Mouse (Mus musculus) G1E (cell line): ENCODE data around the gene Gm19426. TPM values are rescaled to one million over a fixed set of nuclear protein-coding genes. Genes with fewer than 3 reads are reported as not detected.

Experiments
- ATAC-seq: 2 replicates; pipeline ENCODE4 v1.8.0; 2016; ENCODE audit warnings: mild to moderate bottlenecking; ENCODE audit not compliant: insufficient number of reproducible peaks, poor library complexity, low FRiP score, severe bottlenecking; ENCODE audit errors: extremely low read depth
- DNase-seq: peaks from one replicate; pipeline ENCODE4 v3.0.0; 2012; ENCODE audit warnings: low spot score
- H3K27me3 ChIP-seq: 2 replicates; pipeline ENCODE4 v1.6.1; 2012; ENCODE audit warnings: mild to moderate bottlenecking, low read length, inconsistent platforms; ENCODE audit not compliant: insufficient read depth
- H3K36me3 ChIP-seq: replicated peaks from 2 replicates; pipeline ENCODE3; 2012; ENCODE audit warnings: mild to moderate bottlenecking, inconsistent platforms
- H3K4me1 ChIP-seq: 2 replicates; pipeline ENCODE4 v1.6.1; 2012; ENCODE audit warnings: low read depth, low read length, inconsistent platforms, mixed read lengths; ENCODE audit not compliant: insufficient read depth
- H3K4me3 ChIP-seq: 2 replicates; pipeline ENCODE4 v1.5.1; 2012; ENCODE audit warnings: low read depth, mild to moderate bottlenecking, inconsistent platforms, low read length, moderate library complexity, mixed read lengths
- H3K9me3 ChIP-seq: replicated peaks from 2 replicates; pipeline ENCODE4 v1.6.1; 2012; ENCODE audit warnings: inconsistent platforms
- CTCF ChIP-seq: IDR thresholded peaks from 2 replicates; pipeline ENCODE4 v1.5.1; 2012; ENCODE audit warnings: low read depth, low read length, inconsistent platforms, mixed read lengths
- GATA1 ChIP-seq: IDR thresholded peaks from 2 replicates; pipeline ENCODE4 v1.6.1; 2012; ENCODE audit warnings: borderline replicate concordance, low read length, inconsistent platforms, mixed read lengths
- GATA2 ChIP-seq: IDR thresholded peaks from 2 replicates; pipeline ENCODE4 v1.6.1; 2012; ENCODE audit warnings: low read depth, low read length, inconsistent platforms, borderline replicate concordance
- POLR2AphosphoS5 ChIP-seq: IDR thresholded peaks from 2 replicates; pipeline ENCODE4 v1.6.1; 2012; ENCODE audit warnings: low read depth, low read length, inconsistent platforms; ENCODE audit not compliant: insufficient replicate concordance
- TAL1 ChIP-seq: conservative IDR thresholded peaks from 2 replicates; pipeline ENCODE4 v1.6.1; 2012; ENCODE audit warnings: low read depth, low read length, inconsistent platforms, mixed read lengths
- polyA plus RNA-seq: library from polyadenylated mRNA; stranded (reverse); fragments of >175 nt; gene quantifications from 2 replicates; pipeline ENCODE4 v1.2.3, GENCODE M21; 2012
- total RNA-seq, 2 experiments: library from RNA; stranded (forward) in 1 of 2; stranded (reverse) in 1 of 2; fragments of 200-1000 nt in 1 of 2; fragments of >200 nt in 1 of 2; fragmentation: Nextera tagmentation in 1 of 2; gene quantifications; 2 replicates each; pipeline ENCODE4 v1.2.3; 2014 to 2017

The Gm19426 gene
- total and polyA plus RNA-seq, 3 experiments, result not detected

DNA sequence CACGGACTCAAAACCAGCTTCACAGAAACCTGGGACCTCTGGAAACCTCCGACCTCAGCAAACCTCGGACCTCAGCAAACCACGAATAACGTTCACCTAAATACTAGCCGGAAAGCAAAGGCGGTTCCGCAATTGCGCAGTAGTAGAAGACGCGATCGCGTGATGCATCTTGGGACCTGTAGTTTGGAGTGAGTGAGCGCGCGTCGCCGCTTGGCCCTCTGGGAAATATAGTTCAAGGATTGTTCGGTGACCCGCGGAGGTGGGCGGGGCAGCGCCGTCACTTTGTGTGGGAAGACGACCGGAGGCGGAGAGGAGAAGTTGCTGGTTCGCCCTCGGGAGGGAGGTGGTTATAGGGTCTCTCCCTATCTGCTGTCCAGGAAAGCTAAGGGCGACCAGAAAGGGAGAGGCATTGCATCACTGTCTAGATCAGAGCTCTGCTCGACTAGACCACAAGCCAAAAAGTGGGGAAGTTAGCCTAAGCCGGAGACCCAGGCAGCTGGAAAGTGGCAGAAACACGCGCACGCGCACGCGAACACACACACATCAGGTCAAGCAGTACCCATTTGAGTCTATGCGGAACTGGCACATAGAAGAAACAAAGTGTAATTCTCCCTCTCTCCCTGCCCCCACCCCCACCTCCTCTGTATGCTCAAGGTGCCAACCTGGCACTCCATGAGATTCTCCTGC, 16.1 kb downstream of the Gm19426 start, which contains the start of gene Clp1:
TSS of gene Clp1 (minus strand) at position 179 of the 687 bp plus-strand sequence.
- peak; percentile 98 for ATAC-seq
- Histone ChIP-seq H3K4me3 (peak within 1 kb of the TSS; percentile 73), H3K9me3 (no peaks in the 10 kb centered on the region), H3K27me3 (0 out of 2 replicates have a peak, but pooled peaks cover 2% of the 10 kb centered on the region), H3K36me3 (peaks cover 33% of the 10 kb centered on the region), H3K4me1 (peaks cover 43% of the 10 kb centered on the region)
- TF ChIP-seq GATA1, result no peak
- no peak for TF ChIP-seq CTCF
- 0 out of 2 replicates have a peak, but pooled peaks have one; percentile 39 for TF ChIP-seq POLR2AphosphoS5
- DNase-seq, result peak; percentile 82

DNA sequence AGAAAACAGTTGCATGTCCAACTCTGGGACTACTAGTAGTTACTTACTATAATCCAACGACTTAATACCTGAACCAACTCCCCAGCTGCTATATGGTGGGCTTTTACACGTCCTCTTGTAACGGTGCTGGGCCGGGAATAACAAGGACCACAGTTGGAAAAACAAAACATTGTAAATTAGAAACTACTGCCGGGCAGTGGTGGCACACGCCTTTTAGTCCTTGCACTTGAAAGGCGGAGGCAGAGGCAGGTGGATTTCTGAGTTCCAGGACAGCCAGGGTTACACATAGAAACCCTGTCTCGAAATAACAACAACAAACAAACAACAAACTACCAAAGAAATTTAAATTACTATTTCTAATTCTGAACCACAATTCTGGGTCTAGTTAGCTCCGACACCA, 16.7 kb downstream of the Gm19426 start:
- DNase-seq (no peak), ATAC-seq (no peak)
- Histone ChIP-seq H3K9me3 (no peaks in the 10 kb centered on the region), H3K4me1 (peaks cover 45% of the 10 kb centered on the region), H3K4me3 (peak overlapping the region; percentile 73), H3K36me3 (peaks cover 36% of the 10 kb centered on the region), H3K27me3 (0 out of 2 replicates have a peak, but pooled peaks cover 2% of the 10 kb centered on the region)
- no peak for TF ChIP-seq POLR2AphosphoS5
- TF ChIP-seq TAL1, result no peak
- TF ChIP-seq CTCF, result no peak
- no peak for TF ChIP-seq GATA1
- TF ChIP-seq GATA2, result no peak

DNA sequence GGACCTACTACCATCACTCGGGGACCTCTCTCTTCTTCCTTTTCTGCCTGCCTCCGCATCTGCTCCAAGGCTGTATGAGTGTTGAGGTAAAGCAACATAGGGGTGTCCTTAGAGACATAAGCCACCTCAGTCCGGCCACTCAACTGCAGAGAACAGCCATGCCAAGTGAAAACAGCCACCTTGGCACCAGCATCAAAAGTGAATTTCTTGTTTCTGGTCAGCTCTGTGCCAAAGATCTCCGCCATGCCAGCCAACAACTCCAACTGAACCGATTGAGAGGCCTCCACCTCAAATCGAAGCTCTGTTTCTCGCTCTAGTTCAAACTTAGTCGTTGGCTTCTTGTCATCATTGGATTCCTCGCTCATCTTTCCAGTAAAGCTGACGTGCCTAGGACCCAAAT, 17.7 kb downstream of the Gm19426 start:
- TF ChIP-seq CTCF (no peak), POLR2AphosphoS5 (no peak), GATA1 (no peak), GATA2 (no peak), TAL1 (no peak)
- H3K27me3 ChIP-seq, result no peaks in the 10 kb centered on the region
- peaks cover 54% of the 10 kb centered on the region for H3K4me1 ChIP-seq
- ATAC-seq (no peak), DNase-seq (no peak)
- peak overlapping the region; percentile 73; the same call in 1 of the 2 replicates for H3K4me3 ChIP-seq
- H3K36me3 ChIP-seq, result peaks cover 44% of the 10 kb centered on the region
- H3K9me3 ChIP-seq, result no peaks in the 10 kb centered on the region

DNA sequence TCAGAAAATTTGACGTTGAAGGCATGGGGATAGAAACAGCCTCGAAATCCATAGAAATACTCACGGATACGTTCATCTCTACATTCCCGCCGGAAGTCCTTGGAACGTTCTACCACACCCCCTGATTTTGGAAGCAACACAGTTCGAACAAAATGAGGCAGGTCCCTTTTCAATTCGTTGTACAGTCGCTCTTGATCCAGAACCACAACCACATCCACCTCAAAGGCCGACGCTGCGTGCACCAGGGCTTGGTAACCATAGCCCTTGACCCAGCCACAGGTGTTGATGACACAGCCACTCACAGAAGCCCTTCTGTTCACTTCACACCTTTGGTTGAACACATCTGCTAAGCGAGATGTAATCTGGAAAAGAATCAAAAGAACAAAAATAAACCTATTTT, 19.6 kb downstream of the Gm19426 start:
- Histone ChIP-seq H3K36me3 (peaks cover 44% of the 10 kb centered on the region), H3K4me1 (peaks cover 47% of the 10 kb centered on the region), H3K4me3 (no peak overlapping the region), H3K27me3 (no peaks in the 10 kb centered on the region), H3K9me3 (no peaks in the 10 kb centered on the region)
- no peak for ATAC-seq
- TF ChIP-seq GATA1, result no peak
- TF ChIP-seq TAL1, result no peak
- no peak for TF ChIP-seq POLR2AphosphoS5
- TF ChIP-seq GATA2, result no peak
- TF ChIP-seq CTCF, result no peak
- DNase-seq, result no peak

DNA sequence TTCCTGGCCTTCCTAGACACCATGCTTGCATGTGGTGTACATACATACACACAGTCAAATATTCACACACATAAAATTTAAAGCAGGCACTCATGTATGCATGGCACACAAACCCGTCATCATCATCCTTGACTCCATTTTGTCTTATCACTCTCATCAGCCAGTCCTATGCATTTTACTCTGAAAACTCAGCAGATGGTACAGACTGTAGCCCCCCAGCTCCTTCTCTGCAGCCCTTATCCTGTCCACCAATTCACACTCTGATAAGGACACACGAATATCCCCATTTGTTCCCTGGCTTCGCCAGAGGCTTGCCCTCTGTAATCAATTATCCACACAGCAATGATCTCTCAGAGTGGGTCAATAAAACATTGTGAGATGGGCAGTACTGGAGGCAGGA, 22.3 kb downstream of the Gm19426 start:
- no peaks in the 10 kb centered on the region for H3K9me3 ChIP-seq
- no peak for DNase-seq
- H3K36me3 ChIP-seq, result peaks cover 44% of the 10 kb centered on the region
- H3K4me1 ChIP-seq, result peaks cover 52% of the 10 kb centered on the region
- ATAC-seq, result no peak
- H3K27me3 ChIP-seq, result no peaks in the 10 kb centered on the region
- TF ChIP-seq GATA1 (no peak), TAL1 (no peak), GATA2 (no peak), POLR2AphosphoS5 (no peak), CTCF (no peak)
- no peak overlapping the region for H3K4me3 ChIP-seq

DNA sequence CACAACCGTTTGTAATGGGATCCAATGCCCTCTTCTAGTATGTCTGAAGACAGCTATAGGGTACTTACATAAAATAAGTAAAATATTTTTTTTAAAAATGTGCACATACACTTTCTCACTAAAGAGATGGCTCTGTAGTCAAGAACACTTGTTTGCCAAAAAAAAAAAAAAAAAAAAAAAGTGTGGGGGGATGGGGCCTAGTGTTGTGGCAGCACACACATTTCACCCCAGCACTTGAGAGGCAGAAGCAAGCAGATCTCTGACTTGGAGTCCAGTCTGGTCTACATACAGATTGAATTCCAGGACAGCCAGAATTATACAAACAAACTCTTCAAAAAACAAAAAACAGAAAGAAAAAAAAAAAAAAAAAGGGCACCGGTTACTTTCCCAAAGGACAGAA, 22.7 kb downstream of the Gm19426 start:
- ATAC-seq (no peak), DNase-seq (no peak)
- TF ChIP-seq CTCF (no peak), GATA1 (no peak)
- Histone ChIP-seq H3K27me3 (no peaks in the 10 kb centered on the region), H3K36me3 (peaks cover 42% of the 10 kb centered on the region), H3K9me3 (no peaks in the 10 kb centered on the region), H3K4me1 (peaks cover 52% of the 10 kb centered on the region), H3K4me3 (no peak overlapping the region)

DNA sequence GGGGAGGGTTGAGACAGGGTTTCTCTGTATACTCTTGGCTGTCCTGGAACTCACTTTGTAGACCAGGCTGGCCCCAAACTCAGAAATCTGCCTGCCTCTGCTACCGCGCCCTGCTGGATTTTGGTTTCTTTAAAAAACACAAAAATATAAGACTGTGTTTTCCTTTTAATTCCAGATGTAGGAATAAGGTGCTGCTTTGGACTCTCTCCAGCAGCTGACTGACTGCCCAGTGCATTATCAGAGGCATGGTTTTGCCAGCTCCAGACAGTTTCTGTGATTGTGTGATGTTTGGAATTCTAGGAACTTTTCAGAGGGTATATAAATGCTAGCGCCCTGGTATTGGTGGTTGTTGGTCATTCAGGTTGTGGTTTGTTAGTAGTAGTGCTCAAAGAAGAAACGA, 26.1 kb downstream of the Gm19426 start:
- TF ChIP-seq POLR2AphosphoS5 (no peak), GATA1 (no peak), GATA2 (no peak), TAL1 (no peak), CTCF (no peak)
- DNase-seq (no peak), ATAC-seq (no peak)
- peaks cover 17% of the 10 kb centered on the region for H3K36me3 ChIP-seq
- peaks cover 41% of the 10 kb centered on the region for H3K4me1 ChIP-seq
- no peaks in the 10 kb centered on the region for H3K9me3 ChIP-seq
- no peak overlapping the region for H3K4me3 ChIP-seq
- no peaks in the 10 kb centered on the region for H3K27me3 ChIP-seq
